7 mouse cellular contexts compared by ENCODE assay signal in genomic region chr1:42915062-42915461, GRCm38 (mm10). TPM values are rescaled to one million over a fixed set of nuclear protein-coding genes. Genes with fewer than 3 reads are reported as not detected.
DNase-seq lines count a peak whose midpoint lies in the region; ATAC-seq lines count a peak whose summit lies in the region.

No protein-coding gene starts in this region.

- intact Hi-C loops in left cerebral cortex, postnatal 14 days (cut with DNase I): loop anchor here (2.0 kb wide), 1 partner anchor 152 kb away; no protein-coding TSS in a partner anchor

- ATAC-seq in megakaryocyte, adult 5-6 weeks (ENCODE audit: poor library complexity, severe bottlenecking): peak; percentile 83

- DNase-seq in left cerebral cortex, postnatal 14 days (ENCODE audit: low spot score in 2 of 2): peak; percentile 15 to 73
- DNase-seq in left cerebral cortex, adult 18-20 months (ENCODE audit: low spot score in 2 of 2): no peak
- peak; percentile 62 for DNase-seq in NIH3T3 (ENCODE audit: low read depth)
- peak; percentile 38 for DNase-seq in embryo, embryonic 9.5 days (ENCODE audit: extremely low spot score)
- no peak for DNase-seq in urinary bladder, postnatal 36 days (ENCODE audit: low spot score in 2 of 2)
- DNase-seq in layer of hippocampus, postnatal 25 days (ENCODE audit: extremely low spot score in 1 of 2, low spot score in 1 of 2): no peak

RNA-seq across cellular contexts. Expression of gene Gpr45, which starts 37.6 kb away (rescaled TPM):
- total RNA-seq in left cerebral cortex, postnatal 14 days (2021): 10 to 100 TPM; 17.1 to 18.4 TPM
- total RNA-seq in left cerebral cortex, adult 18-20 months (2021): 10 to 100 TPM; 17.6 to 18.3 TPM
- total RNA-seq in megakaryocyte, adult 5-6 weeks (2015): not detected in 2 replicates
- total RNA-seq in megakaryocyte, adult 5-6 weeks (2017): not detected in 2 replicates
- 10 to 100 TPM; 24.8 to 25.8 TPM for total RNA-seq in layer of hippocampus, postnatal 25 days (2021)

Comparison
In these comparisons a context has a peak if more than half of its experiments do, and no peak if none do; other contexts are left out.
1. DNase-seq: peak in left cerebral cortex, postnatal 14 days (2 of 2), NIH3T3 (single experiment) and embryo, embryonic 9.5 days (single experiment); none in left cerebral cortex, adult 18-20 months (0 of 2), urinary bladder, postnatal 36 days (0 of 2) and layer of hippocampus, postnatal 25 days (0 of 2).
2. RNA of gene Gpr45, which starts 37.6 kb away (total RNA-seq): 24.8 to 25.8 TPM in layer of hippocampus, postnatal 25 days, 17.1 to 18.4 TPM in left cerebral cortex, postnatal 14 days and 17.6 to 18.3 TPM in left cerebral cortex, adult 18-20 months; not detected in megakaryocyte, adult 5-6 weeks; every median in the first group is over 10 times any median in the second.